Mouse (Mus musculus) thymus, postnatal 0 days (tissue): ENCODE measurements around the gene Lsr. TPM values are rescaled to one million over a fixed set of nuclear protein-coding genes. Genes with fewer than 3 reads are reported as not detected.
"Not testable (repeated sequence)": the region's sequence is repeated elsewhere in the genome, so short reads cannot be mapped to it uniquely, and the experiment has no call there.

Source experiments
- DNase-seq: peaks from one replicate; pipeline ENCODE4 v3.0.0-alpha.2; 2015; ENCODE audit warnings: low spot score
- polyA plus RNA-seq: library from polyadenylated mRNA; unstranded; fragments of >200 nt; fragmentation: Nextera tagmentation; extraction: Ambion mirVana; gene quantifications from 2 replicates; pipeline ENCODE4 v1.2.1, GENCODE M21; 2015

Lsr gene
- polyA plus RNA-seq, 1 experiment from 2014 or later = 12.7 TPM

DNA sequence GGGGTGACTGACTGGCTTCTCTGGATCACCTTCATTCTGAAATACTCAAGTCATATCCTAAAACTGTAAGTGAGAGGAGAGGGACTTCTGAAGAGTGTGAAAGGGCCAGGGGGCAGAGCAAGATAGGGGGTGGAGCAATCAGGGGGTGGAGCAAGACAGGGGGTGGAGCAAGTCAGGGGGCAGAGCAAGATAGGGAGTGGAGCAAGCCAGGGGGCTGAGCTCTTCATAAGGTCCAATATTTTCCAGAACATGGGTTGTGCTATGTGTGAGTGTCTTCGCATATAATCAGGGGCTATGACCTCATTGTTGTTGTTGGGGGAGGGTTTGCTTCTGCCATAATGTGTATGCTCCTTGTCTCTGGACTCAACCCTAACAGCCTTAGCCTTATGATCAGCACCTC is 33.2 kb downstream of the Lsr start:
- DNase-seq = not testable (repeated sequence)

DNA sequence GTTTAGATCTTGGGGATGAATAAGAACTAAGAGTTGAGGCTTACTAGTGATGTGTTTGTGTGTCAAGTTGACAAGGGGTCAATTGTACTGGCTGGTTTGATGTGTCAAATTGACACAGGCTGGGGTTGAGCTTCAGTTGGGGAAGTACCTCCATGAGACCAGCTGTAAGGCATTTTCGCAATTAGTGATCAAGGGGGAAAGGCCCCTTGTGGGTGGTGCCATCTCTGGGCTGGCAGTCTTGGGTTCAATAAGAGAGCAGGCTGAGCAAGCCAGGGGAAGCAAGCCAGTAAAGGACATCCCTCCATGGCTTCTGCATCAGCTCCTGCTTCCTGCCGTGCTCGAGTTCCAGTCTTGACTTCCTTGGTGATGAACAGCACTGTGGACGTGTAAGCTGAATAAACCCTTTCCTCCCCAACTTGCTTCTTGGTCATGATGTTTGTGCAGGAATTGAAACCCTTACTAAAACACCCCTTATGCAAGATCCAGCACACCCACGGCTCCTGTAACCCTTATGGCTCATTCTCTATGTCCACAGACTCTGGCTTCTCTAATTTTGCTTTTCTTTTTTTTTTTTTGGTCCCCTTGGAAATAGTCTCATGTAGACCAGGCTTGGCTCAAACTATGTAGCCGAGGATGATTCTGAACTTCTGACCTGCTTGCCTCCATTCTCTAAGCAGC is 37.7 kb downstream of the Lsr start:
- DNase-seq = not testable (repeated sequence)

DNA sequence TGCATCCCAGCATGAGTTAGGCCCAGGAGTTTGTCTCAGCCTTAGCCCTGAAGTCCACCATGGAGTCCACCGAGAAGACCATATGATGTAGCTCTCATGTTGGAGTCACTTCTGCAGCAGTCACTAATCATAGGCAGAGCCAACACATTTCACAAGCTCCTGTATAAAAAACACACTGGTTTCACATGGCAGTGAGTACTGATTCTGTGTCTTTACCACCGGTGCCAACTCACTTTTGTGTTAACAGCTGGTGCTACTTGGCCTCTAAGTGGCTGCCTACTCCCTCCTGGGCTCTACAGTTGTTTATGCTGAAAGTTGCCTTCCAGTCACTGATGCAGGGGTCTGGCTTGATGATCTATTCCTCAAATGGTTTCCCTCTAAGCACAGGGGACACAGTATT is 48.7 kb downstream of the Lsr start, which contains the start of gene Hamp2:
Hamp2 (minus strand) TSS at position 101 of the 400 bp plus-strand sequence.
- DNase-seq = not testable (repeated sequence)

GRCm38 (mm10) chr7:30924071-30924470 is 49.2 kb downstream of the Lsr start:
- DNase-seq = no peak

GRCm38 (mm10) chr7:30922490-30922889 is 50.8 kb downstream of the Lsr start:
- DNase-seq = not testable (repeated sequence)

DNA sequence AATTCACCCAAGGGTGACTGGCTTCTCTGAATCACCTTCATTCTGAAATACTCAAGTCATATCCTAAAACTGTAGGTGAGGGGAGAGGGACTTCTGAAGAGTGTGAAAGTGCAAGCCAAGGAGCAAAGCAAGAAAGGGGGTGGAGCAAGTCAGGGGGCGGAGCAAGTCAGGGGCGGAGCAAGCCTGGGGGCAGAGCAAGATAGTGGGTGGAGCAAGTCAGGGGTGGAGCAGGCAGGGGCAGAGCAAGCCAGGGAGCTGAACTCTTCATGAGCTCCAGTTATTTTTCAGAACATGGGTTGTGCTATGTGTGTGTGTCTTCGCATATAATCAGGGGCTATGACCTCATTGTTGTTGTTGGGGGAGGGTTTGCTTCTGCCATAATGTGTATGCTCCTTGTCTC is 53.0 kb downstream of the Lsr start:
- peak; percentile 12 for DNase-seq

DNA sequence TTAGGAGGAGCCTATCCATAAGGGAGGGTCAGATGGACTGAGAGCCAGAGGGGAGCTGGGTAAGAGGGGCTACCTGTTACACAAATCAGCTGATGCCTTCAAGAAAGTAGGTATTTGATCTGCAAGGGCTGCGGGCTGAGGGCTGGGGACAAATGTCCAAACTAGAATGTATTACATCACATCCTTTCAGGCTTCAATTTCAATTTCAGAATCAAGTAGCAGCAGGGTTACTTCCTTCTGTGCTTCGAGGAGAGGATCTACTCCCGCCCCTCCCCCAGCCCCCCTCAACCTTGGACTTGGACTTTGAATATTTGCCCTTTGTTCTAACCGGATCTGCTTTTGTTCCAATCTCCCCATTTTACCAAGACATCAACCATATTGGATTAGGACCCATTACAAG is 56.0 kb downstream of the Lsr start:
- no peak for DNase-seq

DNA sequence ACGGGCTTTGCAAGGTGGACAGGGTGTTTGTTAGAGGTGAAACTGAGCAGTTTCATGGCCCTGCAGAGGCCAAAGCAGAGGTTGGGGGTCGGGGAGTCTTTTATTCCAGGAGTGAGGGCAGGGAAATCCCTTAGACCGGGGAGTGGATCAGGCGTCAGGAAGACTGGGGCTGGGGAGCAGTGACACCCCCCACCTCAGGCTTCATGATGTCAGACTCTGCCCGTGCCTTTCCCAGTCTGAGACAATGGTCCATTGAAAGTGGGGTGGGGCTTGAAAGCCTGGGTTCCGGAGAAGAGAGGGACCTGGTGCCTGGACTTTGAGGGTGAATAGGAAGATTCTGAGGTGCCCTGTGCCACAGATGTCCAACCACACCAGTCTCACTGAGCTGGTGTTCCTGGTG is 56.6 kb downstream of the Lsr start:
- DNase-seq = no peak

DNA sequence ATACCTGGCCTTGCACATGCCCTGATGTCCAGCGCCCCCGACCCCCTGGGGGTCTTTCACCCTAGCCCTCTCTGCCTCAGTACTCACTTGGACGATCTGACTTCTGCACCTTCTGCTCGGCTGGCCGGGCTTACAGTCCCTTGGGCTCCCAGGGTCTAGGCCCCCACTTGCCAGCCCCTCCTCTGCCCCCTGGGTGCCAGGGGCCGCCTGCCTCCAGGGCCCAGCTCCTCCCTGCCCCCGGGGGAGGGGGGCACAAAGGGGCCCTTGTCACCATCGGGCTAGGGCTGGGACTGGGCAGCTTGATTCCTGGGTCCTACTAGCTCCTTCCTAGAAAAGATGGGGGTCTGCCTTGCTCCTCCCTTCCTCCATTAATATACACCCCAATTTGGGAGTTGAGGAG is 58.5 kb downstream of the Lsr start, which contains the start of gene Mag:
Mag (minus strand) TSS at position 142 of the 400 bp plus-strand sequence.
- no peak for DNase-seq

DNA sequence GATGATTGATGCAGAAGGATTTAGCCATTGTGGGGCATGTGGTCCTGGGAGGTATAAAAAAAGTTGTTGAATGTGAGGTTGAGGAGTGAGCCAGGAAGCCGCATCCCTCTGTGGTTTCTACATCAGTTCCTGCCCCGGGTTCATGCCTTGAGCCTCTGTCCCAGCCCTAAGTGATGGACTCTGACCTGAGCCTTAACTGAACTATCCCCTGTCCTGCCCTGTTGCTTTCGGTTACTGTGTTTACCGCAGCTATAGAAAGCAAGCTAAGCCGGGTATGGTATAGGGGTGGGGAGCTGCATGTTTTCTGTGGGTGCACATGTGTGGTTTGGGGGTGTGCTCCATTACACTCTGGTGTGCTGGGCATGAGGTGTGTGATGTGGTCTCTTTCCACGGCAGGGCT is 63.5 kb downstream of the Lsr start:
- no peak for DNase-seq

GRCm38 (mm10) chr7:30908992-30909431 is 64.3 kb downstream of the Lsr start:
- no peak for DNase-seq

DNA sequence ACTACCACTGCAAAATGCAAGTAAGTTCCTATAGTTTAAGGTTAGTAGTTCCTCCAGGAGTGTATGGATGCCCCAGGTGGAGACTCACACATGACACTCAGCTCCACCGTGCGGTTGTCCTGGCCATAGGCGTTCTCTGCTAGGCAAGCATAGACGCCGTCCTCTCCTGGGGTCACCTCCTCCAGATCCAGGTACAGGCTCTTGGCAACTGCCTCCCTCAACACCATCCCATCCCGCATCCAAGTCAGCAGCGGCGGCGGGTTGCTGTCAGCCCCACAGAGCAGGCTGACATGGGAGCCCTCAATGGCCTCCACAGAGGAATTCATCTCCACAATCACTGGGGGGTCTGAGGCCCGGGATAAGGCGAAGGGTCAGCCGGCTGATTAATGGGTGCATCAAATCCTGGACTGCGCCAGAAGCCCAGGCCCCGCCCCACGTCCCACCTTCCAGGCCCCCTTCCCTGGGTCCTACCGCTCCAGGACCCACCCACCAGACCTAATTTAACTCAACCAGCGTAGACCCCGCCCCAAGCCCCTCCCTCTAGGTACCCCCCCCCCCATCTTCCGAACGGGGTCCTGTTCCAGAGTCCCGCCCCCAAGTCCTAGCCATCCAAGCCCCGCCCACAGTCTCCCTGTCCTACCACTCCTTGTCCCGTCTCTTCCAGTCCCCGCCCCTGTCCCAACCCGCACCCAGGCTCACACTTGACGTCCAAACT is 64.8 kb downstream of the Lsr start:
- no peak for DNase-seq

Other genes starting within 250 kb of the Lsr start
- 173 and 184 TPM in 2 replicates for gene Tmem147, start 243.9 kb downstream of the Lsr start, polyA plus RNA-seq
- gene Gapdhs, start 229.8 kb downstream of the Lsr start, polyA plus RNA-seq = 0.43 TPM in 1 of 2 replicates, not detected in the other
- 2.0 and 4.1 TPM in 2 replicates for gene Sbsn, start 222.0 kb downstream of the Lsr start, polyA plus RNA-seq
- gene Dmkn, start 209.7 kb downstream of the Lsr start, polyA plus RNA-seq = 10.7 and 12.7 TPM in 2 replicates
- 36.0 and 39.0 TPM in 2 replicates for gene Krtdap, start 185.6 kb downstream of the Lsr start, polyA plus RNA-seq
- gene Ffar2, start 149.7 kb downstream of the Lsr start, polyA plus RNA-seq = 0.95 and 1.5 TPM in 2 replicates
- 0.10 TPM in 1 of 2 replicates, not detected in the other for gene Ffar3, start 117.3 kb downstream of the Lsr start, polyA plus RNA-seq
- gene Ffar1, start 111.9 kb downstream of the Lsr start, polyA plus RNA-seq = not detected in 2 replicates
- 0.40 and 0.99 TPM in 2 replicates for gene Cd22, start 93.1 kb downstream of the Lsr start, polyA plus RNA-seq
- gene Mag, start 58.6 kb downstream of the Lsr start, polyA plus RNA-seq = 0.42 and 0.46 TPM in 2 replicates
- 2.1 TPM in 2 replicates for gene Hamp2, start 48.8 kb downstream of the Lsr start, polyA plus RNA-seq
- 2.4 and 2.9 TPM in 2 replicates for gene Hamp, start 29.4 kb downstream of the Lsr start, polyA plus RNA-seq
- gene Usf2, start 16.7 kb downstream of the Lsr start, polyA plus RNA-seq = 20.7 and 23.6 TPM in 2 replicates
- 1.3 and 1.6 TPM in 2 replicates for gene Fam187b, start 326 bp upstream of the Lsr start, polyA plus RNA-seq
- gene Fxyd5, start 69.0 kb upstream of the Lsr start, polyA plus RNA-seq = 113 and 125 TPM in 2 replicates
- gene Fxyd7, start 78.0 kb upstream of the Lsr start, polyA plus RNA-seq = 0.35 and 0.48 TPM in 2 replicates
- gene Fxyd1, start 83.7 kb upstream of the Lsr start, polyA plus RNA-seq = 12.2 and 19.1 TPM in 2 replicates
- gene Lgi4, start 85.9 kb upstream of the Lsr start, polyA plus RNA-seq = 0.04 and 0.14 TPM in 2 replicates
- 78.3 and 79.5 TPM in 2 replicates for gene Fxyd3, start 103.2 kb upstream of the Lsr start, polyA plus RNA-seq
- gene Hpn, start 141.8 kb upstream of the Lsr start, polyA plus RNA-seq = 2.0 and 2.6 TPM in 2 replicates
- gene Scn1b, start 153.5 kb upstream of the Lsr start, polyA plus RNA-seq = 2.8 and 2.9 TPM in 2 replicates
- gene Gramd1a, start 182.4 kb upstream of the Lsr start, polyA plus RNA-seq = 76.8 and 79.0 TPM in 2 replicates